Mouse (Mus musculus) hindbrain, embryonic 16.5 days (tissue): ENCODE results near the gene Sntb2. TPM values are rescaled to one million over a fixed set of nuclear protein-coding genes. Genes with fewer than 3 reads are reported as not detected.

Source experiments
- ATAC-seq: fragments of 200-750 bp; cut with Nextera tagmentation; 2 replicates; pipeline ENCODE4 v1.8.0; 2017; ENCODE audit warnings: moderate TSS enrichment, moderate library complexity
- H3K27ac ChIP-seq: fragments of 300-500 bp; sonication (generic); 2 replicates; pipeline ENCODE4 v1.5.1; 2014; ENCODE audit warnings: low read depth, mild to moderate bottlenecking, control low read depth, low read length, moderate library complexity
- H3K27me3 ChIP-seq: fragments of 300-500 bp; sonication (generic); replicated peaks from 2 replicates; pipeline ENCODE4 v1.6.1; 2014; ENCODE audit warnings: low read length; ENCODE audit not compliant: control insufficient read depth, insufficient read depth
- H3K36me3 ChIP-seq: fragments of 300-500 bp; sonication (generic); 2 replicates; pipeline ENCODE4 v1.6.1; 2014; ENCODE audit warnings: mild to moderate bottlenecking, low read length, moderate library complexity, mixed read lengths; ENCODE audit not compliant: control insufficient read depth, insufficient read depth
- H3K4me1 ChIP-seq: fragments of 300-500 bp; sonication (generic); 2 replicates; pipeline ENCODE4 v1.6.1; 2014; ENCODE audit warnings: low read depth, low read length; ENCODE audit not compliant: control insufficient read depth, insufficient read depth
- H3K4me2 ChIP-seq: fragments of 300-500 bp; sonication (generic); 2 replicates; pipeline ENCODE4 v1.6.1; 2014; ENCODE audit warnings: mild to moderate bottlenecking, low read length, control low read depth, moderate library complexity
- H3K4me3 ChIP-seq: fragments of 300-500 bp; sonication (generic); 2 replicates; pipeline ENCODE4 v1.5.1; 2014; ENCODE audit warnings: mild to moderate bottlenecking, low read length, control low read depth, moderate library complexity
- H3K9ac ChIP-seq: fragments of 300-500 bp; sonication (generic); 2 replicates; pipeline ENCODE4 v1.6.1; 2014; ENCODE audit warnings: low read depth, mild to moderate bottlenecking, control low read depth, low read length, moderate library complexity
- H3K9me3 ChIP-seq: fragments of 300-500 bp; sonication (generic); 2 replicates; pipeline ENCODE4 v1.6.1; 2014; ENCODE audit warnings: mild to moderate bottlenecking, low read length, moderate library complexity; ENCODE audit not compliant: control insufficient read depth
- WGBS: fragments of 180-500 bp; shearing (Covaris S2); extraction: QIAGEN DNeasy Blood & Tissue Kit; methylation state at CpG from one replicate; pipeline ENCODE4 v1.1.7; 2014; 5-methylcytosine and 5-hydroxymethylcytosine counted together
- polyA plus RNA-seq: library from polyadenylated mRNA; unstranded; fragments of >200 nt; fragmentation: Nextera tagmentation; extraction: Ambion mirVana; gene quantifications from 2 replicates; pipeline ENCODE4 v1.2.1, GENCODE M21; 2015

Sntb2 gene
- polyA plus RNA-seq, 1 experiment from 2014 or later: 4.7 TPM

DNA sequence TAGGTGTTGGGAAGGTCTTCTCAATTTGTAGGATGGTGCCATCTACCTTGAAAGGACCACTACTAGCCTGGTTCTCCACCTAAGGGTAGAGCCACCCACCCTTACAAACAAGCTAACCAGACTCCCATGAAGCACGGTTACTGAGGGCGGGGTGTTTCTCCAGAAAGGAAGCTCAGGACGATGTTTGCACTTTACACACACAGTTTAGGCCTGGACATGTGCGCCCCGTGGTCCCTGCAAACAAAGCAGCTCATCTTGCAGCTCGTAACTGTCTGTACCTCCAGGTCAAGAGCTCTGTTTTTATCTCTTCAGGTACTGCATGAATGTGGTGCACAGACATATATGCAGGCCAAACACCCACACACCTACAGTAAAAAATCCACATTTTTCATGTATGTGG is 28.9 kb upstream of the Sntb2 start:
- Histone ChIP-seq H3K27ac (no peak overlapping the region), H3K4me3 (no peak overlapping the region), H3K36me3 (peaks cover 29% of the 10 kb centered on the region), H3K9ac (no peak overlapping the region), H3K4me1 (no peaks in the 10 kb centered on the region), H3K4me2 (no peak overlapping the region), H3K27me3 (no peaks in the 10 kb centered on the region), H3K9me3 (no peaks in the 10 kb centered on the region)
- 97% methylated on average over 6 of the region's 6 CpGs for WGBS
- ATAC-seq: no peak

GRCm38 (mm10) chr8:106907450-106907849 is 28.1 kb upstream of the Sntb2 start:
- Histone ChIP-seq H3K27me3 (no peaks in the 10 kb centered on the region), H3K36me3 (peaks cover 29% of the 10 kb centered on the region), H3K9ac (no peak overlapping the region), H3K27ac (no peak overlapping the region), H3K9me3 (no peaks in the 10 kb centered on the region), H3K4me2 (no peak overlapping the region), H3K4me1 (no peaks in the 10 kb centered on the region), H3K4me3 (no peak overlapping the region)
- WGBS: 91% methylated on average over 6 of the region's 6 CpGs
- no peak for ATAC-seq

GRCm38 (mm10) chr8:106908291-106908690 is 27.3 kb upstream of the Sntb2 start:
- H3K4me2 ChIP-seq: no peak overlapping the region
- H3K4me1 ChIP-seq: no peaks in the 10 kb centered on the region
- no peaks in the 10 kb centered on the region for H3K27me3 ChIP-seq
- no peak for ATAC-seq
- peaks cover 31% of the 10 kb centered on the region for H3K36me3 ChIP-seq
- no peak overlapping the region for H3K9ac ChIP-seq
- H3K9me3 ChIP-seq: no peaks in the 10 kb centered on the region
- H3K4me3 ChIP-seq: no peak overlapping the region
- 77% methylated on average over 7 of the region's 7 CpGs for WGBS
- H3K27ac ChIP-seq: no peak overlapping the region

GRCm38 (mm10) chr8:106913631-106914030 is 21.9 kb upstream of the Sntb2 start:
- H3K4me1 ChIP-seq: no peaks in the 10 kb centered on the region
- no peak overlapping the region for H3K27ac ChIP-seq
- H3K36me3 ChIP-seq: peaks cover 38% of the 10 kb centered on the region
- H3K4me2 ChIP-seq: no peak overlapping the region
- whole genome bisulfite sequencing: 98% methylated on average over 10 of the region's 10 CpGs
- no peak for ATAC-seq
- H3K4me3 ChIP-seq: no peak overlapping the region
- no peak overlapping the region for H3K9ac ChIP-seq
- H3K9me3 ChIP-seq: no peaks in the 10 kb centered on the region
- no peaks in the 10 kb centered on the region for H3K27me3 ChIP-seq

DNA sequence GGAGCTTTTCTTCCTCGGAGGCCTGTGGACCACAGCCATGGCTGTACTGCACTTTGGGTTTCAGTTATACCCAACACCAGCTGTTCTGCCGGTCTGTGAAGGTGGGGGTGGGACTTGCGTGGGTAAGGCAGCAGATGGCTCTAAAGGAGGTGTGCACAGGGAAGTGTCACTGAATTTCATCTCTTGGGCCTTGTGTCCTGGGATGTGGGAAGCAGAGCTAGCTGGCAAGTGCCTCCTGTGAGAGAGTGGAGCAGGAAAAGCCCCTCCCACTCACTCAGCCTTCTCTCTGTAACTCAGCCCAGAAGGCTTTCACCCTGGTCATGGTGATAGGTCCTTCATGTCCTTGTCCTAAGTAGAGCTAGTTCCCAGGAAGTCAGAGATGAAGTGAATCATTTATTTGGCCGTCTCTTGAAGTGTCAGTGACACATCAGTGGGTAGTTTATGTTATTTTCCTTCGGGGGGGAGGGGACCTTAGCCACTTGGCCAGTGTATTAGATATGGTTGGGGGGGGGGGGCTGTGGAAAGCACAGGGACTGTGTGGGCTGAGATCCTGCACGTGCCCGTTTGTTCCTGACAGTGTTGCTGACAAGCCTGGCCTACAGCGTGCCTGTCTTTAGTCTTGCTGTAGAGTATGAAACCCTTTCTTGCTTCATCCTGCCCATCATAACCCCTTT is 15.7 kb upstream of the Sntb2 start:
- H3K27me3 ChIP-seq: no peaks in the 10 kb centered on the region
- no peak overlapping the region for H3K27ac ChIP-seq
- peaks cover 48% of the 10 kb centered on the region for H3K36me3 ChIP-seq
- no peak for ATAC-seq
- no peaks in the 10 kb centered on the region for H3K9me3 ChIP-seq
- no peak overlapping the region for H3K4me2 ChIP-seq
- no peaks in the 10 kb centered on the region for H3K4me1 ChIP-seq
- no peak overlapping the region for H3K4me3 ChIP-seq
- no peak overlapping the region for H3K9ac ChIP-seq
- WGBS: 93% methylated on average over 8 of the region's 8 CpGs

DNA sequence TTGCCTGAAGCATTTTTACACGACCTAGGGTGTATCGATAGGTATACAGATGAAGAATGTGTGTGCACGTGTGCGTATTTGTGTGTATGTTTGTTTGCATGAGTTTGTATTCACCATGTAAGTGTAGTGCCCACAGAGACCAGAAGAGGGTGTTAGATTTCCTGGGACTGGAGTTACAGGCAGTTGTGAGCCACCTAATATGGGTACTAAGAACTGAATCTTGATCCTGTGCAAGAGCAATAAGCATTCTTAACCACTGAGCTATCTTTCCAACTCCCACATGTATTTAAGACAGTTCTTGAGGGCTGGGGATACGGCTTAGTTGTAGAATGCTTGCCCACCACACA is 15.2 kb upstream of the Sntb2 start:
- WGBS: 98% methylated on average over 5 of the region's 5 CpGs
- Histone ChIP-seq H3K9me3 (no peaks in the 10 kb centered on the region), H3K27me3 (no peaks in the 10 kb centered on the region), H3K4me3 (no peak overlapping the region), H3K36me3 (peaks cover 45% of the 10 kb centered on the region), H3K4me2 (no peak overlapping the region), H3K9ac (no peak overlapping the region), H3K4me1 (no peaks in the 10 kb centered on the region), H3K27ac (no peak overlapping the region)
- ATAC-seq: no peak

DNA sequence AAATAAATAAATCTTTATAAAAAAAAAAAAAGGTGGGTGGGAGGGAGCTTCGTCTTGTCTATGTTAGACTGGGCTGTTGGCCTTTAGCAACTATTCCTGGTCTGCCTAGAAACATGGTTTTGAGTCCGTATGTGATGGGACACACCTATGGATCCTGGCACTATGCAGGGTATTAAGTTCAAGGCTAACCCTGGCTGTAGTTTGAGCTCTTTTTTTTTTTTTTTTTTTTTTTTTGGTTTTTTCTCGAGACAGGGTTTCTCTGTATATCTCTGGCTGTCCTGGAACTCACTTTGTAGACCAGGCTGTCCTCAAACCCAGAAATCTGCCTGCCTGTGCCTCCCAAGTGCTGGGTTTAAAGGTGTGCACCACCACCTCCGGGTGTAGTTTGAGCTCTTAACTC is 11.5 kb upstream of the Sntb2 start:
- H3K9me3 ChIP-seq: no peaks in the 10 kb centered on the region
- ATAC-seq: no peak
- peaks cover 22% of the 10 kb centered on the region for H3K36me3 ChIP-seq
- H3K4me1 ChIP-seq: no peaks in the 10 kb centered on the region
- WGBS: 89% methylated on average over 4 of the region's 4 CpGs
- H3K27ac ChIP-seq: no peak overlapping the region
- H3K4me3 ChIP-seq: no peak overlapping the region
- no peak overlapping the region for H3K4me2 ChIP-seq
- H3K27me3 ChIP-seq: no peaks in the 10 kb centered on the region
- H3K9ac ChIP-seq: no peak overlapping the region

GRCm38 (mm10) chr8:106924904-106925349 is 10.6 kb upstream of the Sntb2 start:
- no peaks in the 10 kb centered on the region for H3K27me3 ChIP-seq
- no peaks in the 10 kb centered on the region for H3K9me3 ChIP-seq
- H3K36me3 ChIP-seq: peaks cover 15% of the 10 kb centered on the region
- no peak overlapping the region for H3K4me2 ChIP-seq
- no peak overlapping the region for H3K27ac ChIP-seq
- no peak overlapping the region for H3K4me3 ChIP-seq
- no peaks in the 10 kb centered on the region for H3K4me1 ChIP-seq
- H3K9ac ChIP-seq: no peak overlapping the region
- no peak for ATAC-seq
- 84% methylated on average over 8 of the region's 8 CpGs for WGBS

DNA sequence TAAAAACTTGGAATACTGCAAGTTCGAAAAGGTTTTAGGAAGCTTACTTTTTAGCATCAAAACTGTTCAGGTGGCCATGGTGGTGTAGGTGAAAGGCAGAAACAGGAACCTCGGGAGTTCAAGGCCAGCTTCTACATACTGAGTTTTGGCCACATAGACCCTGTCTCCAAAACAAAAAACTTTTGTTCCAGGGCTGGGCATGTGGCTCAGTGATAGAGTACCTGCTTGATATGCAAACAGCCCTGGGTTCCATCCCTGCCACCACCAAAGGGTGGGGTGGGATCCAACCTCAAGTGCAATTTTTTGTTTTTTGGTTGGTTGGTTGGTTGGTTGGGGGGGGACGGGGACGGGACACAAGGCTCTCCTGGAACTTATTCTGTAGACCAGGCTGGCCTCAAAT is 10.1 kb upstream of the Sntb2 start:
- Histone ChIP-seq H3K27ac (no peak overlapping the region), H3K4me3 (no peak overlapping the region), H3K36me3 (peaks cover 11% of the 10 kb centered on the region), H3K4me2 (no peak overlapping the region), H3K27me3 (no peaks in the 10 kb centered on the region), H3K4me1 (no peaks in the 10 kb centered on the region), H3K9me3 (no peaks in the 10 kb centered on the region), H3K9ac (no peak overlapping the region)
- no peak for ATAC-seq
- 95% methylated on average over 4 of the region's 4 CpGs for WGBS

DNA sequence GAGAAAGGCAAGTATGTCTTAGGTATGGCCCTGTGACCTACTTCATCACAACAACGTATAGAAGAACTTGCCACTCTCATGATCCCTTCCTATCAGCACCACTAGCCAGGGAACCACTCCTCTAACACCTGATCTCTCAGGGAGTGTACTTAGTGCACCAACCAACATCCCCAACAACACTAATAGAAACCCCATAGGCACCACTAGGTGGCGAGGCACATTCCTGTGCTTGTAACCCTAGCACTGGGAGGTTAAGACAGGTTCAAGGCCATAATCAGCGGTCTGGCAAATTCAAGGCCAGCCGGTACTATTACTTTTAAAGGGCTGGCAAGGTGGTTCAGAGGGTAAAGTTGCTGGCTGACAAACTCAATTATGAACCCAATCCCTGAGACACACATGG is 8.3 kb upstream of the Sntb2 start:
- 48% methylated on average over 4 of the region's 4 CpGs for WGBS
- H3K9ac ChIP-seq: no peak overlapping the region

More for the DNA sequence above, 8.3 kb upstream of the Sntb2 start:
- Histone ChIP-seq H3K4me2 (no peak overlapping the region), H3K9me3 (no peaks in the 10 kb centered on the region), H3K4me3 (no peak overlapping the region), H3K27me3 (peaks cover 4% of the 10 kb centered on the region; the same call in 1 of the 2 replicates), H3K27ac (no peak overlapping the region), H3K36me3 (peaks cover 7% of the 10 kb centered on the region), H3K4me1 (peaks cover 1% of the 10 kb centered on the region)
- ATAC-seq: no peak
